Mouse (Mus musculus): ENCODE results near the gene Auts2. TPM values are rescaled to one million over a fixed set of nuclear protein-coding genes. Genes with fewer than 3 reads are reported as not detected.

Auts2 gene
- polyA plus RNA-seq, 1 experiment from 2014 or later, result 97.2 TPM

GRCm38 (mm10) chr5:132541371-132541931 is 1.7 kb downstream of the Auts2 start:
- Histone ChIP-seq H3K4me1 (replicated peaks; ENCODE audit: control insufficient read depth, insufficient read depth, low read length) (peaks cover 33% of the 10 kb centered on the region), H3K9ac (replicated peaks; ENCODE audit: low read depth, low read length) (peak overlapping the region; percentile 98), H3K4me2 (ENCODE audit: low read length) (peak overlapping the region; percentile 73), H3K4me3 (replicated peaks; ENCODE audit: low read length) (peak overlapping the region; percentile 95), H3K27me3 (replicated peaks; ENCODE audit: control insufficient read depth, insufficient read depth, low read length) (no peaks in the 10 kb centered on the region), H3K9me3 (ENCODE audit: control insufficient read depth, low read length) (no peaks in the 10 kb centered on the region), H3K36me3 (ENCODE audit: control insufficient read depth, insufficient read depth) (no peaks in the 10 kb centered on the region), H3K27ac (ENCODE audit: low read length) (peak overlapping the region; percentile 93)
- no peak for ATAC-seq
- WGBS, result under 1% methylated on average over 42 of the region's 46 CpGs

GRCm38 (mm10) chr5:132540841-132541311 is 2.3 kb downstream of the Auts2 start:
- Histone ChIP-seq H3K27ac (ENCODE audit: low read length) (peak overlapping the region; percentile 93), H3K4me3 (replicated peaks; ENCODE audit: low read length) (peak overlapping the region; percentile 95), H3K27me3 (replicated peaks; ENCODE audit: control insufficient read depth, insufficient read depth, low read length) (no peaks in the 10 kb centered on the region), H3K36me3 (ENCODE audit: control insufficient read depth, insufficient read depth) (no peaks in the 10 kb centered on the region), H3K4me1 (replicated peaks; ENCODE audit: control insufficient read depth, insufficient read depth, low read length) (peaks cover 33% of the 10 kb centered on the region), H3K9me3 (ENCODE audit: control insufficient read depth, low read length) (no peaks in the 10 kb centered on the region), H3K4me2 (ENCODE audit: low read length) (peak overlapping the region; percentile 73), H3K9ac (replicated peaks; ENCODE audit: low read depth, low read length) (peak overlapping the region; percentile 98)
- no peak for ATAC-seq
- WGBS, result 0% methylated on average over 7 of the region's 7 CpGs

- Histone ChIP-seq H3K9ac (replicated peaks; ENCODE audit: low read depth, low read length) (no peak overlapping the region), H3K4me1 (replicated peaks; ENCODE audit: control insufficient read depth, insufficient read depth, low read length) (peaks cover 36% of the 10 kb centered on the region), H3K27me3 (replicated peaks; ENCODE audit: control insufficient read depth, insufficient read depth, low read length) (no peaks in the 10 kb centered on the region), H3K36me3 (ENCODE audit: control insufficient read depth, insufficient read depth) (no peaks in the 10 kb centered on the region), H3K27ac (ENCODE audit: low read length) (no peak overlapping the region), H3K9me3 (ENCODE audit: control insufficient read depth, low read length) (no peaks in the 10 kb centered on the region), H3K4me2 (ENCODE audit: low read length) (no peak overlapping the region), H3K4me3 (replicated peaks; ENCODE audit: low read length) (no peak overlapping the region)
- no peak for ATAC-seq
- 84% methylated on average over 4 of the region's 4 CpGs for WGBS
Measured at GRCm38 (mm10) chr5:132537475-132537874, 5.7 kb downstream of the Auts2 start.

- Histone ChIP-seq H3K4me1 (replicated peaks; ENCODE audit: control insufficient read depth, insufficient read depth, low read length) (peaks cover 65% of the 10 kb centered on the region), H3K4me2 (ENCODE audit: low read length) (no peak overlapping the region), H3K4me3 (replicated peaks; ENCODE audit: low read length) (no peak overlapping the region), H3K27ac (ENCODE audit: low read length) (no peak overlapping the region), H3K27me3 (replicated peaks; ENCODE audit: control insufficient read depth, insufficient read depth, low read length) (no peaks in the 10 kb centered on the region), H3K36me3 (ENCODE audit: control insufficient read depth, insufficient read depth) (no peaks in the 10 kb centered on the region), H3K9ac (replicated peaks; ENCODE audit: low read depth, low read length) (no peak overlapping the region), H3K9me3 (ENCODE audit: control insufficient read depth, low read length) (no peaks in the 10 kb centered on the region)
- WGBS, result 15% methylated on average over 3 of the region's 3 CpGs
- ATAC-seq, result no peak
Measured at GRCm38 (mm10) chr5:132526395-132526794, 16.7 kb downstream of the Auts2 start.

- no peak overlapping the region for H3K4me3 ChIP-seq (replicated peaks; ENCODE audit: low read length)
- H3K4me1 ChIP-seq (replicated peaks; ENCODE audit: control insufficient read depth, insufficient read depth, low read length), result peaks cover 61% of the 10 kb centered on the region
- H3K36me3 ChIP-seq (ENCODE audit: control insufficient read depth, insufficient read depth), result no peaks in the 10 kb centered on the region
- H3K27me3 ChIP-seq (replicated peaks; ENCODE audit: control insufficient read depth, insufficient read depth, low read length), result no peaks in the 10 kb centered on the region
- no peak for ATAC-seq
- H3K9me3 ChIP-seq (ENCODE audit: control insufficient read depth, low read length), result no peaks in the 10 kb centered on the region
- no peak overlapping the region for H3K9ac ChIP-seq (replicated peaks; ENCODE audit: low read depth, low read length)
- WGBS, result 48% methylated on average over 12 of the region's 12 CpGs
- no peak overlapping the region for H3K27ac ChIP-seq (ENCODE audit: low read length)
- H3K4me2 ChIP-seq (ENCODE audit: low read length), result no peak overlapping the region
Measured at GRCm38 (mm10) chr5:132521358-132521873, 21.7 kb downstream of the Auts2 start.

- no peak overlapping the region for H3K9ac ChIP-seq (replicated peaks; ENCODE audit: low read depth, low read length)
- no peak overlapping the region for H3K4me2 ChIP-seq (ENCODE audit: low read length)
- ATAC-seq, result no peak
- H3K4me1 ChIP-seq (replicated peaks; ENCODE audit: control insufficient read depth, insufficient read depth, low read length), result peaks cover 58% of the 10 kb centered on the region
- no peak overlapping the region for H3K27ac ChIP-seq (ENCODE audit: low read length)
- H3K4me3 ChIP-seq (replicated peaks; ENCODE audit: low read length), result no peak overlapping the region
- no peaks in the 10 kb centered on the region for H3K27me3 ChIP-seq (replicated peaks; ENCODE audit: control insufficient read depth, insufficient read depth, low read length)
- no peaks in the 10 kb centered on the region for H3K36me3 ChIP-seq (ENCODE audit: control insufficient read depth, insufficient read depth)
- 17% methylated on average over 6 of the region's 6 CpGs for WGBS
- no peaks in the 10 kb centered on the region for H3K9me3 ChIP-seq (ENCODE audit: control insufficient read depth, low read length)
Measured at GRCm38 (mm10) chr5:132517879-132518278, 25.3 kb downstream of the Auts2 start.

GRCm38 (mm10) chr5:132514521-132514920 is 28.6 kb downstream of the Auts2 start:
- no peaks in the 10 kb centered on the region for H3K9me3 ChIP-seq (ENCODE audit: control insufficient read depth, low read length)
- peaks cover 43% of the 10 kb centered on the region for H3K4me1 ChIP-seq (replicated peaks; ENCODE audit: control insufficient read depth, insufficient read depth, low read length)
- H3K4me2 ChIP-seq (ENCODE audit: low read length), result no peak overlapping the region
- H3K27me3 ChIP-seq (replicated peaks; ENCODE audit: control insufficient read depth, insufficient read depth, low read length), result no peaks in the 10 kb centered on the region
- no peak overlapping the region for H3K27ac ChIP-seq (ENCODE audit: low read length)
- no peak for ATAC-seq
- WGBS, result 92% methylated on average over 6 of the region's 6 CpGs
- H3K36me3 ChIP-seq (ENCODE audit: control insufficient read depth, insufficient read depth), result no peaks in the 10 kb centered on the region
- H3K9ac ChIP-seq (replicated peaks; ENCODE audit: low read depth, low read length), result no peak overlapping the region
- H3K4me3 ChIP-seq (replicated peaks; ENCODE audit: low read length), result no peak overlapping the region

- ATAC-seq, result no peak
- WGBS, result 50% methylated on average over 7 of the region's 7 CpGs
- H3K4me1 ChIP-seq (replicated peaks; ENCODE audit: control insufficient read depth, insufficient read depth, low read length), result peaks cover 44% of the 10 kb centered on the region
Measured at GRCm38 (mm10) chr5:132513206-132513605, 29.9 kb downstream of the Auts2 start.

GRCm38 (mm10) chr5:132509464-132509885 is 33.7 kb downstream of the Auts2 start:
- Histone ChIP-seq H3K27ac (ENCODE audit: low read length) (no peak overlapping the region), H3K36me3 (ENCODE audit: control insufficient read depth, insufficient read depth) (no peaks in the 10 kb centered on the region), H3K27me3 (replicated peaks; ENCODE audit: control insufficient read depth, insufficient read depth, low read length) (no peaks in the 10 kb centered on the region), H3K9me3 (ENCODE audit: control insufficient read depth, low read length) (no peaks in the 10 kb centered on the region), H3K4me2 (ENCODE audit: low read length) (peak overlapping the region; percentile 47), H3K4me3 (replicated peaks; ENCODE audit: low read length) (peak overlapping the region; percentile 17), H3K4me1 (replicated peaks; ENCODE audit: control insufficient read depth, insufficient read depth, low read length) (peaks cover 24% of the 10 kb centered on the region), H3K9ac (replicated peaks; ENCODE audit: low read depth, low read length) (no peak overlapping the region)
- ATAC-seq, result peak; percentile 66
- 2% methylated on average over 9 of the region's 9 CpGs for WGBS

More at GRCm38 (mm10) chr5:132513206-132513605, 29.9 kb downstream of the Auts2 start:
- Histone ChIP-seq H3K9ac (replicated peaks; ENCODE audit: low read depth, low read length) (no peak overlapping the region), H3K9me3 (ENCODE audit: control insufficient read depth, low read length) (no peaks in the 10 kb centered on the region), H3K4me3 (replicated peaks; ENCODE audit: low read length) (no peak overlapping the region), H3K36me3 (ENCODE audit: control insufficient read depth, insufficient read depth) (no peaks in the 10 kb centered on the region), H3K27ac (ENCODE audit: low read length) (no peak overlapping the region), H3K4me2 (ENCODE audit: low read length) (no peak overlapping the region), H3K27me3 (replicated peaks; ENCODE audit: control insufficient read depth, insufficient read depth, low read length) (no peaks in the 10 kb centered on the region)
